Mouse (Mus musculus) stomach, postnatal 0 days (tissue): ENCODE results near the gene AI661453.

ENCODE experiments used
- CTCF ChIP-seq: IDR thresholded peaks from 2 replicates; pipeline ENCODE4 v1.5.1; 2016; ENCODE audit warnings: antibody characterized with exemption, low read depth, mild to moderate bottlenecking, moderate library complexity
- EP300 ChIP-seq: optimal IDR thresholded peaks from 2 replicates; pipeline ENCODE3; 2016; ENCODE audit warnings: antibody characterized with exemption

- TF ChIP-seq CTCF = no peak
- no peak for TF ChIP-seq EP300
These were observed 76.8 kb downstream of the AI661453 start for GRCm38 (mm10) chr17:47512956-47513775.
